Comparison of ENCODE assay signal across 8 mouse cellular contexts in the genomic region with DNA sequence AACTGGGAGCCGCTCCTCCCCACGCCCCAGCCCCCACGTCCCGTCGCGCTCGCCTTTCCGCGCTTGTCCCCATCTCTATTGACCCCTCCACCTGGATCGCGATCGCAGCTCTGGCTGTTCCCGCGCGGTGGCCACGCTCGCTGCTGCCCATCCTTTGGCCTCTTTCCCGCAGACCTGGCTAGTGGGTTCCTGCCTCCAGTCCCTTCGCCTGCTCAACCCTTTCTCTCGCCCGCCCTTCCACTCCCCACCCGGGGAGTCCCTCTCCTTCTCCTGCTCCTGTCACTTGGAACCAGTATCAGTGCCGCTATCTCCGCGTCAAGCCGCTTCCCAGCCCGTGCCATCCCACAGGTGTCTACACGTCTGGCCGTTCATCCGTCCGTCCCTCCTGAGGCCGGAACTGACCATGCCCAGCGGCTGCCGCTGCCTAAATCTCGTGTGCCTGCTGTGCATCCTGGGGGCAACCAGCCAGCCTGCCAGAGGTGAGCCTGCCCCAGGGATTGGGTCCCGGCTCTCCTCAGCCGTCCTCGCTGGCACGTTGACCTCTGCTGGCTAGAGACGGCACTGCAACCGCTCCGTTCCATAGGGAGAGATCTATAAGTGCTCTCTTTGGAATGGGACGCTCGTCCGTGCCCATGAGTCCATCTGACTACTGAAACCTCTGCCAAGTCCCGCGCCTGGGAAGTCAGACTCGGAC. TPM values are rescaled to one million over a fixed set of nuclear protein-coding genes. Genes with fewer than 3 reads are reported as not detected.
DNase-seq lines count a peak whose midpoint lies in the region; ATAC-seq and TF ChIP-seq lines count a peak whose summit lies in the region.

No protein-coding gene starts in this region.

- peak overlapping the region; percentile 99 for H3K4me2 ChIP-seq in embryonic facial prominence, embryonic 13.5 days
- peak overlapping the region; percentile 100 for H3K4me2 ChIP-seq in limb, embryonic 13.5 days (replicated peaks)
- peak overlapping the region; percentile 91 for H3K4me2 ChIP-seq in midbrain, embryonic 16.5 days (ENCODE audit: low read length)

- peaks cover 63% of the 10 kb centered on the region for H3K27me3 ChIP-seq in embryonic facial prominence, embryonic 13.5 days
- H3K27me3 ChIP-seq in limb, embryonic 13.5 days: peaks cover 69% of the 10 kb centered on the region
- H3K27me3 ChIP-seq in midbrain, embryonic 16.5 days (ENCODE audit: control insufficient read depth, insufficient read depth, low read depth, low read length): peaks cover 16% of the 10 kb centered on the region
- H3K27me3 ChIP-seq in spleen, adult 2 months (ENCODE audit: control insufficient read depth, insufficient read depth, low read length): peaks cover 19% of the 10 kb centered on the region

- H3K4me3 ChIP-seq in embryonic facial prominence, embryonic 13.5 days: peak overlapping the region; percentile 65
- peak overlapping the region; percentile 66 for H3K4me3 ChIP-seq in limb, embryonic 13.5 days
- H3K4me3 ChIP-seq in midbrain, embryonic 16.5 days (ENCODE audit: low read depth, low read length): peak overlapping the region; percentile 89
- H3K4me3 ChIP-seq in spleen, adult 2 months (ENCODE audit: extremely low read depth, insufficient read depth, insufficient read length): peak overlapping the region; percentile 43

- TF ChIP-seq POLR2A in spleen, adult 2 months (IDR thresholded peaks at IDR 0.05; ENCODE audit: low read depth, low read length): no peak

- WGBS in embryonic facial prominence, embryonic 13.5 days: under 1% methylated on average over 46 of the region's 48 CpGs
- WGBS in limb, embryonic 13.5 days: under 1% methylated on average over 48 of the region's 48 CpGs
- WGBS in midbrain, embryonic 16.5 days: 0% methylated on average over 44 of the region's 48 CpGs
- WGBS in spleen, adult 2 months: 2% methylated on average over 47 of the region's 48 CpGs

- H3K4me1 ChIP-seq in embryonic facial prominence, embryonic 13.5 days: peaks cover 18% of the 10 kb centered on the region
- H3K4me1 ChIP-seq in limb, embryonic 13.5 days: peaks cover 17% of the 10 kb centered on the region
- peaks cover 10% of the 10 kb centered on the region for H3K4me1 ChIP-seq in midbrain, embryonic 16.5 days (ENCODE audit: control insufficient read depth, insufficient read depth, low read length)
- peaks cover 13% of the 10 kb centered on the region for H3K4me1 ChIP-seq in spleen, adult 2 months (ENCODE audit: control insufficient read depth, insufficient read depth, insufficient read length)

- TF ChIP-seq CTCF in spleen, adult 2 months (IDR thresholded peaks at IDR 0.05; ENCODE audit: extremely low read depth, insufficient read depth, insufficient read length, insufficient replicate concordance): peak; percentile 85; the same call in 1 of the 2 replicates

- H3K9ac ChIP-seq in embryonic facial prominence, embryonic 13.5 days: peak overlapping the region; percentile 73
- H3K9ac ChIP-seq in limb, embryonic 13.5 days: peak overlapping the region; percentile 76
- peak overlapping the region; percentile 94 for H3K9ac ChIP-seq in midbrain, embryonic 16.5 days (ENCODE audit: low read depth, low read length)

- H3K9me3 ChIP-seq in embryonic facial prominence, embryonic 13.5 days: no peaks in the 10 kb centered on the region
- H3K9me3 ChIP-seq in limb, embryonic 13.5 days: no peaks in the 10 kb centered on the region
- H3K9me3 ChIP-seq in midbrain, embryonic 16.5 days (replicated peaks; ENCODE audit: control insufficient read depth, low read length, poor library complexity, severe bottlenecking): no peaks in the 10 kb centered on the region

- peak; percentile 62; the same call in 1 of the 2 replicates for ATAC-seq in embryonic facial prominence, embryonic 13.5 days (ENCODE audit: insufficient number of reproducible peaks, insufficient read depth, low FRiP score, low TSS enrichment, low read depth)
- ATAC-seq in limb, embryonic 13.5 days (ENCODE audit: low FRiP score, low read depth): peak; percentile 79
- peak; percentile 81 for ATAC-seq in midbrain, embryonic 16.5 days

- DNase-seq in 3134 (ENCODE audit: extremely low read depth, insufficient read length, low spot score): peak; percentile 90
- peak; percentile 88 to 91 for DNase-seq in adrenal gland, postnatal 36 days
- peak; percentile 76 for DNase-seq in heart, adult 8-10 months (ENCODE audit: low spot score)
- peak; percentile 63 to 87 for DNase-seq in kidney, adult 8-10 months
- DNase-seq in spleen, adult 2 months (ENCODE audit: low read depth in 1 of 2, low spot score in 2 of 2): peak; percentile 22 to 72

- H3K36me3 ChIP-seq in embryonic facial prominence, embryonic 13.5 days: no peaks in the 10 kb centered on the region
- peaks cover 3% of the 10 kb centered on the region; the same call in 1 of the 2 replicates for H3K36me3 ChIP-seq in limb, embryonic 13.5 days
- H3K36me3 ChIP-seq in midbrain, embryonic 16.5 days (ENCODE audit: control insufficient read depth, insufficient read depth, low read length): peaks cover 6% of the 10 kb centered on the region
- H3K36me3 ChIP-seq in spleen, adult 2 months (ENCODE audit: control insufficient read depth, insufficient read depth, low read length): no peaks in the 10 kb centered on the region

- H3K27ac ChIP-seq in embryonic facial prominence, embryonic 13.5 days: no peak overlapping the region
- no peak overlapping the region for H3K27ac ChIP-seq in limb, embryonic 13.5 days
- peak overlapping the region; percentile 87 for H3K27ac ChIP-seq in midbrain, embryonic 16.5 days (ENCODE audit: low read length)
- H3K27ac ChIP-seq in spleen, adult 2 months (ENCODE audit: insufficient read depth, low read length): no peak overlapping the region

RNA-seq across cellular contexts. Expression of gene Dlk2, which starts 1.1 kb away (rescaled TPM):
- under 1 TPM in 1 of 2 experiments, not detected in 1; 0.33 TPM for total RNA-seq in adrenal gland, postnatal 36 days (2021)
- polyA plus RNA-seq in embryonic facial prominence, embryonic 13.5 days (2015; fragmentation: Nextera tagmentation; extraction: Ambion mirVana): 7.8 and 8.6 TPM in 2 replicates
- under 1 TPM in 2 of 4 experiments, not detected in 2; 0.14 to 0.53 TPM for total RNA-seq in heart, adult 8-10 months (2022)
- polyA plus RNA-seq in limb, embryonic 13.5 days (2015; fragmentation: Nextera tagmentation; extraction: Ambion mirVana): 8.8 and 11.0 TPM in 2 replicates
- 20.6 and 25.8 TPM in 2 replicates for polyA plus RNA-seq in midbrain, embryonic 16.5 days (2015; fragmentation: Nextera tagmentation; extraction: Ambion mirVana)
- polyA plus RNA-seq in spleen, adult 2 months (2012; rRNA removed): 0.46 and 0.50 TPM in 2 replicates

RNA-seq across cellular contexts. Expression of gene Tjap1, which starts 15.5 kb away (rescaled TPM):
- 10 to 100 TPM; 46.1 to 49.9 TPM for total RNA-seq in adrenal gland, postnatal 36 days (2021)
- polyA plus RNA-seq in embryonic facial prominence, embryonic 13.5 days (2015; fragmentation: Nextera tagmentation; extraction: Ambion mirVana): 55.6 and 57.9 TPM in 2 replicates
- total RNA-seq in heart, adult 8-10 months (2022): 10 to 100 TPM; 26.0 to 39.5 (median 35.6) TPM
- 61.3 and 68.2 TPM in 2 replicates for polyA plus RNA-seq in limb, embryonic 13.5 days (2015; fragmentation: Nextera tagmentation; extraction: Ambion mirVana)
- 28.4 and 28.6 TPM in 2 replicates for polyA plus RNA-seq in midbrain, embryonic 16.5 days (2015; fragmentation: Nextera tagmentation; extraction: Ambion mirVana)
- 28.8 and 40.4 TPM in 2 replicates for polyA plus RNA-seq in spleen, adult 2 months (2012; rRNA removed)

RNA-seq across cellular contexts. Expression of gene Abcc10, which starts 29.8 kb away (rescaled TPM):
- 1 to 10 TPM; 6.8 to 7.4 TPM for total RNA-seq in adrenal gland, postnatal 36 days (2021)
- 6.1 and 6.3 TPM in 2 replicates for polyA plus RNA-seq in embryonic facial prominence, embryonic 13.5 days (2015; fragmentation: Nextera tagmentation; extraction: Ambion mirVana)
- total RNA-seq in heart, adult 8-10 months (2022): 1 to 10 TPM; 3.2 to 5.2 (median 4.1) TPM
- 7.5 and 7.6 TPM in 2 replicates for polyA plus RNA-seq in limb, embryonic 13.5 days (2015; fragmentation: Nextera tagmentation; extraction: Ambion mirVana)
- polyA plus RNA-seq in midbrain, embryonic 16.5 days (2015; fragmentation: Nextera tagmentation; extraction: Ambion mirVana): 9.3 and 10.3 TPM in 2 replicates
- 15.4 and 23.3 TPM in 2 replicates for polyA plus RNA-seq in spleen, adult 2 months (2012; rRNA removed)

RNA-seq across cellular contexts. Expression of gene Lrrc73, which starts 45.0 kb away (rescaled TPM):
- 1 to 10 TPM; 5.4 to 8.9 TPM for total RNA-seq in adrenal gland, postnatal 36 days (2021)
- polyA plus RNA-seq in embryonic facial prominence, embryonic 13.5 days (2015; fragmentation: Nextera tagmentation; extraction: Ambion mirVana): 1.4 and 1.9 TPM in 2 replicates
- under 1 TPM in 2 of 4 experiments, not detected in 2; 0.12 to 0.14 TPM for total RNA-seq in heart, adult 8-10 months (2022)
- polyA plus RNA-seq in limb, embryonic 13.5 days (2015; fragmentation: Nextera tagmentation; extraction: Ambion mirVana): 0.69 and 1.4 TPM in 2 replicates
- polyA plus RNA-seq in midbrain, embryonic 16.5 days (2015; fragmentation: Nextera tagmentation; extraction: Ambion mirVana): 16.6 and 18.3 TPM in 2 replicates
- 0.82 and 0.89 TPM in 2 replicates for polyA plus RNA-seq in spleen, adult 2 months (2012; rRNA removed)

RNA-seq across cellular contexts. Expression of gene Yipf3, which starts 50.5 kb away (rescaled TPM):
- total RNA-seq in adrenal gland, postnatal 36 days (2021): 100 to 1,000 TPM; 137 to 176 TPM
- polyA plus RNA-seq in embryonic facial prominence, embryonic 13.5 days (2015; fragmentation: Nextera tagmentation; extraction: Ambion mirVana): 82.8 and 95.7 TPM in 2 replicates
- total RNA-seq in heart, adult 8-10 months (2022): 10 to 100 TPM; 82.2 to 91.1 (median 85.5) TPM
- 104 and 110 TPM in 2 replicates for polyA plus RNA-seq in limb, embryonic 13.5 days (2015; fragmentation: Nextera tagmentation; extraction: Ambion mirVana)
- polyA plus RNA-seq in midbrain, embryonic 16.5 days (2015; fragmentation: Nextera tagmentation; extraction: Ambion mirVana): 79.4 and 87.2 TPM in 2 replicates
- 128 and 138 TPM in 2 replicates for polyA plus RNA-seq in spleen, adult 2 months (2012; rRNA removed)
